8 mouse cellular contexts compared by ENCODE assay signal in the genomic region with DNA sequence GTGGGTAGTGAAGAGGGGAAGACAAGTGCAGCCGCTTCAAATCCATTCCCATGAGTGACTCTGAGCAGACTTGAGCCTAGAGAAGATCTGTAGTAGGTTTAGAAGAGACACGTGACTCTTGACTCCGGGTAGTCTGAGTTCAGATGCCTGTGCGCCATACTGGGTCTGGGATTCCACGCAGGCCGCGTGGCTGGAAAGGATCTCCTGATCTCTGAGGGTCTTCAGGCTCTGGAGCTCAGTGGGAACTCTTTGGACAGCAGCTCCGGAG. TPM values are rescaled to one million over a fixed set of nuclear protein-coding genes. Genes with fewer than 3 reads are reported as not detected.
DNase-seq lines count a peak whose midpoint lies in the region; ATAC-seq and TF ChIP-seq lines count a peak whose summit lies in the region.

No protein-coding gene starts in this region.

- peak overlapping the region; percentile 97 for H3K4me2 ChIP-seq in hindbrain, embryonic 12.5 days (replicated peaks)

- peak overlapping the region; percentile 55 for H3K4me3 ChIP-seq in heart, adult 2 months
- peak overlapping the region; percentile 66 to 87 for H3K4me3 ChIP-seq in MEL (ENCODE audit: control insufficient read depth in 1 of 2, insufficient read depth in 1 of 2, low read depth in 2 of 2, low read length in 2 of 2)
- H3K4me3 ChIP-seq in hindbrain, embryonic 12.5 days, result peak overlapping the region; percentile 45
- peak overlapping the region; percentile 65 for H3K4me3 ChIP-seq in midbrain, embryonic 10.5 days

- DNase-seq in heart, adult 2 months, result no peak
- DNase-seq in heart, postnatal 36 days, result no peak
- DNase-seq in MEL (ENCODE audit: low read depth, low spot score), result peak; percentile 88
- no peak for DNase-seq in midbrain, embryonic 10.5 days (ENCODE audit: low spot score)
- DNase-seq in Muller cell, postnatal 12 days (ENCODE audit: inconsistent ontology term), result no peak
- DNase-seq in right cerebral cortex, postnatal 25 days, result no peak
- no peak for DNase-seq in adrenal gland, adult 18-20 months (ENCODE audit: low spot score in 2 of 2)

- WGBS in heart, adult 2 months, result 31% methylated on average over 8 of the region's 8 CpGs
- 5% methylated on average over 8 of the region's 8 CpGs for WGBS in hindbrain, embryonic 12.5 days
- WGBS in midbrain, embryonic 10.5 days, result under 1% methylated on average over 8 of the region's 8 CpGs

- H3K27ac ChIP-seq in heart, adult 2 months, result peak overlapping the region; percentile 65
- peak overlapping the region; percentile 97 for H3K27ac ChIP-seq in MEL (ENCODE audit: control insufficient read depth, low read depth, low read length)
- no peak overlapping the region for H3K27ac ChIP-seq in hindbrain, embryonic 12.5 days
- H3K27ac ChIP-seq in midbrain, embryonic 10.5 days (replicated peaks), result peak overlapping the region; percentile 70

- no peak for TF ChIP-seq CTCF in heart, adult 2 months (IDR thresholded peaks at IDR 0.05)
- TF ChIP-seq CTCF in MEL (IDR thresholded peaks at IDR 0.05 in 2 of 3, conservative IDR thresholded peaks at IDR 0.05 in 1 of 3; ENCODE audit: control insufficient read depth in 1 of 3, insufficient read depth in 1 of 3, low read depth in 2 of 3, low read length in 3 of 3, poor library complexity in 1 of 3, severe bottlenecking in 1 of 3), result no peak

- H3K27me3 ChIP-seq in heart, adult 2 months (ENCODE audit: control insufficient read depth, insufficient read depth, low read length), result no peaks in the 10 kb centered on the region
- H3K27me3 ChIP-seq in MEL (ENCODE audit: control insufficient read depth in 1 of 2, insufficient read depth in 2 of 2, low read length in 2 of 2), result no peaks in the 10 kb centered on the region
- H3K27me3 ChIP-seq in hindbrain, embryonic 12.5 days, result peaks cover 37% of the 10 kb centered on the region
- H3K27me3 ChIP-seq in midbrain, embryonic 10.5 days (ENCODE audit: low read depth, poor library complexity, severe bottlenecking), result peaks cover 62% of the 10 kb centered on the region

- no peaks in the 10 kb centered on the region for H3K36me3 ChIP-seq in heart, adult 2 months (ENCODE audit: control insufficient read depth, insufficient read depth, low read length)
- H3K36me3 ChIP-seq in MEL (ENCODE audit: control insufficient read depth in 1 of 2, insufficient read depth in 2 of 2, low read length in 2 of 2), result peaks cover 0 to 36% of the 10 kb centered on the region in 2 experiments; a peak in 2 of 4 replicates
- no peaks in the 10 kb centered on the region for H3K36me3 ChIP-seq in hindbrain, embryonic 12.5 days
- H3K36me3 ChIP-seq in midbrain, embryonic 10.5 days, result no peaks in the 10 kb centered on the region

- TF ChIP-seq RAD21 in MEL (IDR thresholded peaks at IDR 0.05; ENCODE audit: low read depth, low read length), result no peak

- no peaks in the 10 kb centered on the region for H3K79me2 ChIP-seq in heart, adult 2 months (replicated peaks; ENCODE audit: control insufficient read depth, insufficient read depth, low read length)
- H3K79me2 ChIP-seq in MEL (ENCODE audit: control insufficient read depth, insufficient read depth, low read length, poor library complexity), result peaks cover 31% of the 10 kb centered on the region

- ATAC-seq in hindbrain, embryonic 12.5 days (ENCODE audit: low FRiP score), result no peak

- H3K4me1 ChIP-seq in heart, adult 2 months (ENCODE audit: control insufficient read depth, insufficient read depth, low read length), result peaks cover 17% of the 10 kb centered on the region
- peaks cover 5 to 62% of the 10 kb centered on the region in 2 experiments for H3K4me1 ChIP-seq in MEL (ENCODE audit: control insufficient read depth in 1 of 2, insufficient read depth in 2 of 2, low read length in 2 of 2)
- H3K4me1 ChIP-seq in hindbrain, embryonic 12.5 days, result peaks cover 17% of the 10 kb centered on the region
- peaks cover 46% of the 10 kb centered on the region for H3K4me1 ChIP-seq in midbrain, embryonic 10.5 days

- intact Hi-C loops in heart, adult 2 months (cut with DNase I), result no loop called here
- intact Hi-C loops in heart, postnatal 36 days (cut with DNase I), result no loop called here

- no peak for TF ChIP-seq POLR2A in heart, adult 2 months (IDR thresholded peaks at IDR 0.05; ENCODE audit: insufficient read depth, low read depth, low read length)
- no peak; a peak in 3 of 4 replicates for TF ChIP-seq POLR2A in MEL (IDR thresholded peaks at IDR 0.05; ENCODE audit: control insufficient read depth in 1 of 2, insufficient read depth in 1 of 2, low read depth in 1 of 2, low read length in 2 of 2, poor library complexity in 1 of 2)

- H3K9ac ChIP-seq in heart, adult 2 months (ENCODE audit: low read depth, low read length), result peak overlapping the region; percentile 62
- H3K9ac ChIP-seq in MEL (ENCODE audit: control insufficient read depth, low read depth, low read length, poor library complexity, severe bottlenecking), result peak overlapping the region; percentile 91
- no peak overlapping the region for H3K9ac ChIP-seq in hindbrain, embryonic 12.5 days

- TF ChIP-seq EP300 in heart, adult 2 months (IDR thresholded peaks at IDR 0.05; ENCODE audit: insufficient read depth, low read depth, low read length), result no peak
- no peak for TF ChIP-seq EP300 in MEL (IDR thresholded peaks at IDR 0.05; ENCODE audit: low read depth in 1 of 2, low read length in 2 of 2)

- no peaks in the 10 kb centered on the region for H3K9me3 ChIP-seq in MEL (replicated peaks; ENCODE audit: insufficient read depth, low read length)
- no peaks in the 10 kb centered on the region for H3K9me3 ChIP-seq in hindbrain, embryonic 12.5 days (replicated peaks)
- H3K9me3 ChIP-seq in midbrain, embryonic 10.5 days (replicated peaks), result no peaks in the 10 kb centered on the region

TF ChIP-seq in MEL, 35 proteins besides CTCF, POLR2A, EP300 and RAD21:
- TF ChIP-seq ZMIZ1 (IDR thresholded peaks at IDR 0.05; ENCODE audit: low read depth, low read length) (no peak), MXI1 (IDR thresholded peaks at IDR 0.05; ENCODE audit: low read depth, low read length) (no peak), USF1 (IDR thresholded peaks at IDR 0.05; ENCODE audit: low read depth, low read length) (peak; percentile 88), ZKSCAN1 (IDR thresholded peaks at IDR 0.05; ENCODE audit: low read depth, low read length) (no peak), MYB (IDR thresholded peaks at IDR 0.05; ENCODE audit: low read depth, low read length) (no peak), KAT2A (conservative IDR thresholded peaks at IDR 0.05; ENCODE audit: low read depth, low read length) (0 out of 2 replicates have a peak, but pooled peaks have one; percentile 16), NELFE (IDR thresholded peaks at IDR 0.05; ENCODE audit: low read depth, low read length) (no peak; the same call in 1 of the 2 replicates), MAFK (IDR thresholded peaks at IDR 0.05; ENCODE audit: borderline replicate concordance, low read depth, low read length) (no peak), TBP (IDR thresholded peaks at IDR 0.05; ENCODE audit: low read depth, low read length) (peak; percentile 40; the same call in 1 of the 2 replicates), USF2 (IDR thresholded peaks at IDR 0.05; ENCODE audit: borderline replicate concordance in 1 of 2, insufficient read depth in 1 of 2, low read depth in 1 of 2, low read length in 2 of 2) (peak in 1 of 2 experiments; percentile 57; a peak in 2 of 4 replicates), POLR2AphosphoS5 (IDR thresholded peaks at IDR 0.05; ENCODE audit: borderline replicate concordance, low read depth, low read length) (peak; percentile 45; the same call in 1 of the 2 replicates), GATA1 (IDR thresholded peaks at IDR 0.05; ENCODE audit: low read depth, low read length) (no peak), TAL1 (IDR thresholded peaks at IDR 0.05; ENCODE audit: low read length) (no peak), SIN3A (IDR thresholded peaks at IDR 0.05; ENCODE audit: low read length) (peak; percentile 50; the same call in 1 of the 2 replicates)

RNA-seq across cellular contexts. Expression of a gene that starts 53.5 kb away (rescaled TPM):
- 10 to 100 TPM; 24.2 to 30.6 TPM for total RNA-seq in heart, adult 2 months (2021)
- 22.5 and 32.1 TPM in 2 replicates for polyA plus RNA-seq in heart, adult 2 months (2012; rRNA removed)
- total RNA-seq in heart, postnatal 36 days (2021), result 10 to 100 TPM; 25.1 to 26.4 TPM
- total RNA-seq in MEL (2012; rRNA removed), result 0.07 and 0.08 TPM in 2 replicates
- polyA plus RNA-seq in MEL (2012; ENCODE audit: insufficient read depth in 1 of 2, insufficient read length in 2 of 2, low read depth in 1 of 2, low replicate concordance in 2 of 2, missing spikeins in 1 of 2), result under 1 TPM in 1 of 2 experiments, not detected in 1; 0.50 TPM
- polyA plus RNA-seq in hindbrain, embryonic 12.5 days (2016; fragmentation: Nextera tagmentation; extraction: Ambion mirVana), result 23.6 TPM in 2 replicates
- 23.4 and 28.2 TPM in 2 replicates for polyA plus RNA-seq in midbrain, embryonic 10.5 days (2016; fragmentation: Nextera tagmentation; extraction: Ambion mirVana)
- total RNA-seq in adrenal gland, adult 18-20 months (2021), result 1 to 10 TPM; 5.2 to 8.8 TPM
